Mouse (Mus musculus) G1E (cell line): ENCODE measurements around the gene Rap1gap2.

Experiments
- CTCF ChIP-seq: IDR thresholded peaks from 2 replicates; pipeline ENCODE4 v1.5.1; 2012; ENCODE audit warnings: low read depth, low read length, inconsistent platforms, mixed read lengths
- GATA1 ChIP-seq: IDR thresholded peaks from 2 replicates; pipeline ENCODE4 v1.6.1; 2012; ENCODE audit warnings: borderline replicate concordance, low read length, inconsistent platforms, mixed read lengths

DNA sequence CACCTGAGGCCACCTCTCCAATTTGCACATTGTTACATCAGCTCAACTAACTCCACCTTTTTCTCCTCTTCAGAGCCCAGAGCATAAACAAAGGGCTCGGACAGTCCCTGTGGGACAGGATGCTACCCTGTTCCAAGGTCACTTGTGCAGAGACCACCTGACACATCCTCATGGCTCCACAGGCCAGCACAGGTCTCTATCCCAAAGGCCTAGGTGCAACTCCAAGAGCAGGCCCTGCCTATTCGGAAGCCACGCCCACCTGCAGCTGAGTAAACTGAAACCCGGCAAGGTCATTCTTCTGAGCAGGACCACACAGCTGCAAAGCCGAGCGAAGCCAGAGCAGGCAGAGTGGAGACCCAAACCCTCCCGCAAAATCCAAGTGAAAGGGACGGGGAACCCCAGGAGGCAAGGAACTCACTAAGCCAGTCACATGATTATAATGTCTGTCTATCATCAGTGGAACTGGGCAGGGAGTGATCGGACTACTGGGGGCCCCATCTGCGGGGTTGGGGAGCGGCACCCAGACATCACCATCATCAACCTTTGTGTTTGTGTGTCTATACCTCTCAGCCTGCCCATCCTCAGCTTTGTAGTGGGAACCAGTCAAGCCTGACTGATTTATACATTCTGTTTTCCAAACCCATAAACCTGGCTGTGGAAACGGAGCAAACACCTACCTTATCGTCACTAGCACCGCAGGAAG, 74.4 kb downstream of the Rap1gap2 start:
- TF ChIP-seq CTCF (no peak), GATA1 (no peak)
